Mouse (Mus musculus) gastrocnemius, postnatal 36 days (tissue): ENCODE results near the gene Zfp93. TPM values are rescaled to one million over a fixed set of nuclear protein-coding genes. Genes with fewer than 3 reads are reported as not detected.

Experiments used
- DNase-seq, 2 experiments: peaks; one replicate each; pipeline ENCODE4 v3.0.0; 2022
- intact Hi-C: fragments of 180-260 bp; cut with DNase I; formaldehyde crosslinking; loops from one replicate; pipeline ENCODE4 v1.15.1; 2025
- total RNA-seq, 2 experiments: library from RNA; stranded (reverse); gene quantifications; 2 replicates each; pipeline ENCODE4 v1.2.3; 2021

The Zfp93 gene
- total RNA-seq, 2 experiments from 2014 or later: 3.6 to 3.8 TPM

- intact Hi-C loops: no loop called here
- no peak for DNase-seq
These were observed 55.5 kb downstream of the Zfp93 start for GRCm38 (mm10) chr7:24325675-24326128.

- DNase-seq: no peak
- intact Hi-C loops: no loop called here
These were observed 56.3 kb downstream of the Zfp93 start for GRCm38 (mm10) chr7:24326273-24327135.

Other genes starting within 250 kb of the Zfp93 start
- gene Vmn1r183, start 217.2 kb upstream of the Zfp93 start, total RNA-seq: not detected
- gene Zfp180, start 188.5 kb upstream of the Zfp93 start, total RNA-seq: 10 to 100 TPM; 10.0 to 10.4 TPM
- 1 to 10 TPM; 4.8 to 4.9 TPM for gene Zfp112, start 158.1 kb upstream of the Zfp93 start, total RNA-seq
- 1 to 10 TPM; 3.5 to 5.0 TPM for gene Zfp235, start 136.3 kb upstream of the Zfp93 start, total RNA-seq
- under 1 TPM; 0.33 to 0.35 TPM for gene Zfp114, start 95.4 kb upstream of the Zfp93 start, total RNA-seq
- 1 to 10 TPM; 2.1 to 2.7 TPM for gene Zfp111, start 59.0 kb upstream of the Zfp93 start, total RNA-seq
- gene Zfp109, start 32.9 kb upstream of the Zfp93 start, total RNA-seq: 1 to 10 TPM; 1.9 to 2.5 TPM
- 1 to 10 TPM; 1.2 to 1.9 TPM for gene Zfp108, start 15.6 kb upstream of the Zfp93 start, total RNA-seq
- gene Zfp61, start 30.8 kb downstream of the Zfp93 start, total RNA-seq: 1 to 10 TPM; 2.5 to 2.7 TPM
- gene Zfp94, start 46.2 kb downstream of the Zfp93 start, total RNA-seq: 1 to 10 TPM; 1.5 to 1.9 TPM
- not detected for gene Tescl, start 63.5 kb downstream of the Zfp93 start, total RNA-seq
- not detected for gene Lypd5, start 78.8 kb downstream of the Zfp93 start, total RNA-seq
- 1 to 10 TPM in 1 of 2 experiments, under 1 TPM in 1; 0.42 to 1.2 TPM for gene Kcnn4, start 99.8 kb downstream of the Zfp93 start, total RNA-seq
- gene Smg9, start 129.2 kb downstream of the Zfp93 start, total RNA-seq: 10 to 100 TPM in 1 of 2 experiments, 1 to 10 TPM in 1; 9.8 to 11.5 TPM
- gene Irgc1, start 181.9 kb downstream of the Zfp93 start, total RNA-seq: not detected
- gene Plaur, start 192.1 kb downstream of the Zfp93 start, total RNA-seq: under 1 TPM; 0.61 to 0.64 TPM
- 1 to 10 TPM; 2.7 to 4.6 TPM for gene Cadm4, start 211.6 kb downstream of the Zfp93 start, total RNA-seq
- 1 to 10 TPM; 4.3 to 5.9 TPM for gene Zfp428, start 236.6 kb downstream of the Zfp93 start, total RNA-seq
- not detected for gene AC161166.1, start 242.0 kb downstream of the Zfp93 start, total RNA-seq